Mouse (Mus musculus) NIH3T3 (cell line): ENCODE data around the gene Foxo3.

Experiments used
- DNase-seq: peaks from one replicate; pipeline ENCODE4 v3.0.0-alpha.2; 2012; ENCODE audit warnings: low read depth

Gene Foxo3

DNA sequence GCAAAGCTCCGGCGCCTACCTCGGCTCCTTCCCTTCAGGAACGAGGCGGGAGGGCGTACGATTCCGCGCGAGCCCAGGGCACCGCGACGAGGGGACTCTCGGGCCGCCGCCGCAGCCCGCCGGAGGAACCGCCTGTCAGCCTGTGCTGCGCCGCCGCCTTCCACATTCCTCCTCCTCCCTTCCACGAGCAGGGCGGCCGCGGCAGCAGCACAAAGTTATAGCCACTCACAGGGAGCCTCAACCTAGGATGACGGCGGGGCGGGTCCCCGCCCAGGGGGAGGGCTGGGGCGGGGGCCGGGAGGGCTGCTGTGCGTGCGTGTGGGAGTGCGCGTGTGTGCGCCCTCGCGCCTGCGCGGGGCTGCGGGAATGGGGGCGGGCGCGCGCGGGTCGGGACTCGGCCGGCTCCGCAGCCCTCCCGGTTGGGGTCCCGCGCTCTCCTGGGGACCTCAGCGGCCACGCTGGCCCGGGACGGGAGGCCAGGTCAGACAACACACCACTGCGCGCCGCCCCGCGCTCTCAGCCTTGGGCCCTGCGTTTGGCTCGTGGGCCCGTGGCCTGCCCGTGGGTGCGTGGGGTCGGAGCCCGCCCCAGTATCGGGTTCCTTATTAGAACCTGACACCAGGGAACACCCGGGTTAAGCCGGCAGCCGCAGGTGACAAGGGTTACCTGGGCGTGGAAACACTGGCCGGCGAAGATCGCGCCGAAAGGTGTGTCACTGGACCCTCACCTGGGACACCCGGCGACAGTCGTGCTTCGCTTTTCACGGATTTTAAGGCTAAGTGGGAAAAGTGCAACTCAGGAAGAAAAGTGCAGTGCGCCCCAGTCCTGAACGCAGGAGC lies at the start of gene Foxo3:
TSS of gene Foxo3 (minus strand) at position 249 of the 839 bp plus-strand sequence.
- peak; percentile 96 for DNase-seq

DNA sequence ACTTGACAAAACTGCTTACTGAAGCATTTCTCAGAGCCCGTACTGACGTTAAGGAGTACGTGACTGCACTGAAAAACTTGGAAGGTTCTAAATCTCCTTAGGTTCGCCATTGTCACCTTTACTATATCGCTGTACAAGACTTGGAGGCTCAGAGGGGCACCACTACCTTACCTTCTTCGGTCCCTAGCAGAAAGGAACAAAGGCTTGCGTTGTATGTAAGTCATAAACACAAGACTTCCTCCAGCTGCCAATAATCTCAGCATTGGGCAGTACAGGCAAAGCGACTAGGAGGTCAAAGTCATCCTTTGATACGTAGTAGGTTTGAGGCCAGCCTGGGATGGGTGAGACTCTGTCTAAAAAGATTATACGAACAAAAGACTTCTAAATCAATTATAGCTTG lies 48.8 kb upstream of the Foxo3 start:
- no peak for DNase-seq

DNA sequence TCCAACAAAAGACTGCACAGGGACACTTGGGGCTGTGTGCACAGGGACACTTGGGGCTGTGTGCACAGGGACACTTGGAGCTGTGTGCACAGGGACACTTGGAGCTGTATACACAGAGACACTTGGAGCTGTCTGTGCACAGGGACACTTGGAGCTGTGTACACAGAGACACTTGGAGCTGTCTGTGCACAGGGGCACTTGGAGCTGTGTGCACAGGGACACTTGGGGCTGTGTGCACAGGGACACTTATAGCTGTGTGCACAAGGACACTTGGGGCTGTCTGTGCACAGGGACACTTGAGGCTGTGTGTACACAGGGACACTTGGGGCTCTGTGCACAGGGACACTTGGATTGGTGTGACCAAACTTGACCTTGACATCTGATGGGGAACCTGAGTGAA lies 47.4 kb upstream of the Foxo3 start:
- no peak for DNase-seq

DNA sequence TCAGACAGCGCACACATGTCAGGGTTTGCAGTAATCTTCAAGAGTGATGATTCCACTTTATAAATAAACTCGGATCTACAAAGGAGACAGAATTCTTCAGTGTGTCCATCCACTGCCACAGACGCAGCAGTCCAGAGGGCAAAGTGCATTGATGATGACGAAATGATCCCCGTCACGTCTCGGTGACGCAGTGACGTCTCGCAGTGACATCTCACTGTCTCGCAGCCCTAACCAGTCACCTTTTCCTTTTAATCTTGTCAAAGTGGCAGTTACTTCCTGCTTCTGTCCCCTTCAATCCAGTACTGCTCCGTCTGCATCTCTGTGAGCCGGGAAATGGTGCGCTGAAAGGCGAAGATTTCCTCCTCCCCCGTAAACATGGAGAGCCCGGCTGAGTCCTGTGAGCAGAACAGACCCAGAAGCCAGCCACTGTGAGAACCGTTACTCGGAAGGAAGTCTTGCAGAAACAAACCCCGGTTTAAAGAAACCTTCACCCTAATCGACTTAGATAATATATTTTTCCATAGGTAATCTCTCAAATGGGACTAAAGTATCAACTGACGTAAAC lies 36.7 kb upstream of the Foxo3 start:
- no peak for DNase-seq

DNA sequence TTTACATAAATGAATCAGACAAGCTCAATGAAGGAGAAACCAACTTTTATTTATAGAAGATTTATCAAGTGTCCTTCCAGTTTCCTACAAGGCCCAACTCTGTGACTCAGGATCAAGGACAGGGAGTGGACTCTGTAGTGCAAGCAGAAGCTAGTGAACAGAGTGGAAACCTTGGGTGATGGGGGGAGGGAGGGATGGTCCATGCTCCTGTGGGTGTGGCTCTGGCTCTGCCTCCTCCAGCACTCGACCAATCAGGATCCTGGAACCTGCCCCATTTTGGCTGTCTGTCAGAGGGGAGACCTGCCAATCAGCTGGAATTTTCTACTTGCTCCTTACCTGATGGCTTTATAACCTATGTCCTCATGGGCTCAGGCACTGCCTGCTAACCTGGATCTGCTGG lies 36.0 kb upstream of the Foxo3 start:
- DNase-seq: no peak

DNA sequence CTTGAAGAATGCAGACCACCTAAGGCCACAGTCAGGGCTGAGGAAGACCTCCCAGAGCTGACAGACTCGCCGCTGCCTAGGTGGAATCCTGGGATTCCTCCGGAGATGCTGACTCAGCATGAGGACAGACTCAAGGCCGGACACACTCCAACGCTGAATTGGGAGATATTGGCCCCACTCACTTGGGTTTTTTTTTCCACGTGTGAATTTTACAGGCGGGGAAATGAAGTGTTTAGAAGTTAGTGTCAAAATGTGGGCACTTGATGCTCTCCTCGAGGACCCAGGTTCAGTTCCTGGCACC lies 32.1 kb upstream of the Foxo3 start:
- DNase-seq: no peak

DNA sequence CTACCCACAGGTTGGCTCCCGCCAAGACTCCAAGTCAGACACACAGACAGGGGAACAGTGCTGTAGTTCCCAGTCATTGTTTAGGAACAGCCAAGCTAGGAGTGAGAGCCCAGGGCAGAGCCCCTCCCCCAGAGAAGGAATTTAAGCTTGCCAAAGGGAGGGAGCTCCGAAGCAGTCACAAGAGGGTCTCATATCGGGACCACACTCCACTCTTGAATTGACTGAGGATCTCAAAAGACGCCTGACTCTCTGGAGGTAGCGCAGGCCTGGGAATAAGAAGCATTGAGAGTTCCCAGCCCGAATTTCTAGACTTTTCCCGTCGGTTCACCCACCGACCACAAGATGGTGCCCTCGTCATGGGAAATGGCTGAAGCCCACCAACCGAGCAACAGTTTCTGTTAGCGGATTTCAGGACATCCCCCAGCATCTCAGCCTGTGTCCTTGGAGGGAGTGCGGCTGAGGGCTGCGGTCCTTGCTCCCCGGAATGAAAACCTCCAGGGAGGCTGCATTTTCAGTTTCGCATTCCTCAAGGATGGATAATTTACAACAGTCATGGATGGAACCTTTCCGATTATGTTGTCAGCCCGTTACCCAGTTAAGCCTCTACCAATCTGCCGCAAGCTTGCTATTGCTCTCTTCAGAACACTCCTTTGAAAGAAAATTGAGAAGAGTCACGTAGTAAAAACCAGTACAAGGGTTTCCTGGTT lies 31.6 kb upstream of the Foxo3 start:
- peak; percentile 85 for DNase-seq

DNA sequence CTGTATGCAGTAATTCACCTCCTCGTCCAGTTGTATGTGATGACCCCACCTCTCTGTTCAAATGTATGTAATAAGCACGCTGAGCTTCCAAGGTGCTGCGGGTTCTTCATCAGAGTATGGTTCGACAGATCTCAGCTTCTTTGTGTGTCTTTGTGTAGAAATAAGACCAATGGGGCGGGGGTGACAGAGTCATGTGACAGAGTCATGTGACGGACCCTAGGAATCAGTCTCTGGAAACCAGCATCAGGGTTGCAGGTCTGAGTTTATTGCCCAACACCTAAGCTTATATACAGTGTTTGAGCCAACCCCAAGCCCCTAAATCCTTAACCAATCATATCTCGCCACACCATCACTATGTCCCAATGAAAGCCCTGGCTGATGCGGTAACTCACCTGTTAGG lies 29.9 kb upstream of the Foxo3 start:
- no peak for DNase-seq

DNA sequence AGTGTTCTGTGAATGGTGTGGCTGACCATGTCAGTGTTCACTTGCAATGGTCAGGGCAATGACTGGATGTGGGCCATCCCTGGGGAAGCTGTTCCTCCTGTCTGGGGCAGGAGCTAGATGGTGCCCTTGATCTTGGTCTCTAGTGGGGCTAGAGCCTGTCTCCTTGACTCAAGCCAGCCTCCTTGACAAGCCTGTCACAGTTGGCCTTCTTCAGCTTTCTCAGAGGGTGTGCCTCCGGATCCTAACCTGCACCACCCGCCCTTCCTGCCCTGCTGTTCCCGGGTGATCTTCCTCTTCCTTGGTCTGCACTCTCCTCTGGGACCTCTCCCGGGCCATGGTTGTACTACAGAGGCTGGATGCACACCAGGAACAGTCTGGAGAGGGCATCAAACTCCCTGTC lies 24.2 kb upstream of the Foxo3 start:
- no peak for DNase-seq

DNA sequence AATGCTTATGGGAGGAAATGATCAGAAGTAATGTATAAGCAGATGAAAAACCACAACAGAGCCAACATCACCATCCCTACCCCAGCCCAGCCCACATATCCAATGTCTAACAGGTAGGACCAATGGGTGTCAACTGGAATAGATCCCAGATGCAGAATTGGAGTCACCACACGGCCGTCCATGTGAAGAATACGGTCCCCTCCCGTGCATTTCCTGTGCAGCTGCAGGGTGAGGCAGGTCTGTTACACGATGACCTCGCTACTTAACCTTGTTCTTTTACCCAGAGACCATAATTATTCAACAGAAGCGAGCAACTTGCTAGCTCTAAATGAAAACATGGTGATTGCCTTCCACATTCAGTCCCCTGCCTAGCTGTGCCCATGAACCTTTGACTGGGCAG lies 23.4 kb upstream of the Foxo3 start:
- no peak for DNase-seq

DNA sequence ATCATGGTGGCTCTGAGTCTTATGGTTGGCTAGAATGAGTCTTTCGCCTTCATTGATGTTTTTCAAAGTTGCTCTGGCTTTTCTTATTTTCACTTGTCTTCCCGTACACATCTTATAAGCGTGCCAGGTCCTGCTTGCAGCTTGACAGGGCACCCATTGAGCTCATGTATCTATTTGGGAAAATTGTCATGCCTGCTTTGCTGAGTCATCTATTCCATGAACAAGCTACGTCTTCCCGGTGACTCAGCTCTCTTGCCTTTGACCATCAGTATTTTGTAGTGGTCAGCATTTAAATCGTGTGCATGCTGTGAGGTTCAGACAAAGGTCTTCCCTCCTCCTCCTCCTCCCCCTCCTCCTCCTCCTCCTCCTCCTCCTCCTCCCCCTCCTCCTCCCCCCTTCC lies 22.9 kb upstream of the Foxo3 start:
- DNase-seq: peak; percentile 73

DNA sequence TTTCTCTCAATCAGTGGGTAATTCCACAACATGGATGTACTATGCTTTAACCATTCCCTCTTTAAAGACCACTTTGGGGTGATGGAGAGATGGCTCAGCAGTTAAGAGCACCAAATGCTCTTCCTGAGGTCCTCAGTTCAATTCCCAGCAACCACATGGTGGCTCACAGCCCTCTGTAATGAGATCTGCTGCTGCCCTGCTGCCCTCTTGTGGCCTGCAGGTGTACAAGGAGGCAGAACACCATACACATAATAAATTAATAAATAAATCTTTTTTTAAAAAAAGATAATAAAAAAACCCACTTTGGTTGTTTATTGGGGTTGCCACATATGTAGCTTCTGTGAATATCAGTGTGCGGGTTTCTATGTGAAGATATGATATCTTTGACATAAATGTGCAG lies 21.4 kb upstream of the Foxo3 start:
- no peak for DNase-seq

DNA sequence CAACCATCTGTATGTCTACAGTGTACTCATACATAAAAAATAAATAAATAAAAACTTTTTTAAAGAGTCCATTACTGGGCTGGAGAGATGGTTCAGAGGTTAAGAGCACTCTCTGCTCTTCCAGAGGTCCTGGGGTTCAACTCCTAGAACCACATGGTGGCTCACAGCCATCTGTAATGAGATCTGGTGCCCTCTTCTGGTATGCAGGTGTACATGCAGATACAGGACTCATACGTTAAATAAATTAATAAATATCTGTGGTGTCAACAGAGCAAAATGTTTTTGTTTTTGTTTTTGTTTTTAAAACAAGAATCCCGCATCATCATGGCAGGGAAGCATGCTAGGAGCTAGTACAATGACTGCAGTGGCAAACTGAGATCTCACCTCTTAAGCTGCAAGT lies 20.6 kb upstream of the Foxo3 start:
- no peak for DNase-seq

DNA sequence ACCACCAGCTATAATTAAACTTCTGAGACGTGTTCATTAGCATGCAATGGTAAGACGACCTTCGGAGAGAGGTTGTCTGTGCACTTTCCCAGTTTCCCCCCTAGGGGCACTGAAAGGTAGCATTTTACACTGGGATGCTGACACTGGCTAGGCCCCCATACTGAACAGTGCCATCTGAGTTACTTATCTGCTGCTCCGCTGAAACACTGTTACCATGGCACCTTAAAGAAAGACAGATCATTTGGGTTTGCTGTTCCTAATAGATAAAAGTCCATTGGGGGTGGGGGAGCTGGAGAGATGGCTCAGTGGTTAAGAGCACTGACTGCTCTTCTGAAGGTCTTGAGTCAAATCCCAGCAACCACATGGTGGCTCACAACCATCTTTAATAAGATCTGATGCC lies 20.0 kb upstream of the Foxo3 start:
- no peak for DNase-seq

DNA sequence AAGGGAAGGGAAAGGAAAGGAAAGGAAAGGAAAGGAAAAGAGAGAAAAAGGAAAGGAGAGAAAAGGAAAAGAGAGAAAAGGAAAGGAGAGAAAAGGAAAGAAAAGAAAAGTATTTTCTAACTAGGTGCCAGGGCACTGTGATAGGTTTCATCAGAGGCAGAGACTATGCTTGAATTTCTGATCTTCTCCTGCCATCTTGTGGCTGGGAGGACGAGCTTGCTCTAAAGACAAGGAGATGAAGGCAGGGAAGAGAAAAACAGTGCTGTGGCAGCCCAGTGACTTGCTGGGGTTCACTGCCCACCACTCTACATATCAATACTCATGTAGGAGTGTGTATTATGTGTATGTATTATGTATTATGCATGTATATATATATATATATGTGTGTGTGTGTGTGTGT lies 18.5 kb upstream of the Foxo3 start:
- peak; percentile 90 for DNase-seq

DNA sequence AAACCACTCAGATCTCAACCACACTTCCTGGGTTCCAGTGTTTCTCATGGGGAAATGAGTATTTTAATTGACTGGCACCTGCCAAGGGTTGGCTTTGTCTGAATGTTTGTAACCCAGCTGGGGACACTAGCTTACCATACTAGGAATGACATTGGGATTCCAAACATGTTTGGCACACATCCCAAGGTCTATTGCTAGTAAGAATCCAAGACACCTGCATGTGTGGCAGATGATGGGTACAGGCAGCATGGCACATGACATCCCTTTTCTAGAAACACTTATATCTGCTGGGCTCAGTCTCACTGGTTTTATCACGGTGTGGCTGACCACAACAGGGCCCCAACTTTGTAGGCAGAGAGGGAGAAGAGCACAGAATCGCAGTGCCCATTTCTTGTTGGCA lies 17.8 kb upstream of the Foxo3 start:
- DNase-seq: no peak

DNA sequence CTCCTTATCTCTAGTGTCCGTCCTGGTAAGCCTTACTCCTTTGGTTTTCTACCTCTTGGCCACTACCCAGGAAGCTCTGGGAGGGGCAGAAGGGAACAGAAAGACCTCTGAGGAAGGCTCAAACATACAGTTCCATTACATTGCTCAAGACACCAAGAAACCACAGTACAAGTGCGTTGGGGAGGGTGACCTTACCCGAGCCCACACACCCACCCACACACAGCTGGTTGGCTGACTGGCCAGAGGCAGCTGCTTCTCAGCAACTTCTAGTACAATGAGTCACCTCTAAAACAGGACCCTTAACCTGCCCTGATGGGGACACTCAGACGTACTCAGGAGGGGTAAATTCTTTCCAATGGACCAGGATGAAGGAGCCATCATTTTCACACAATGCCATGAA lies 17.3 kb upstream of the Foxo3 start:
- DNase-seq: peak; percentile 54

DNA sequence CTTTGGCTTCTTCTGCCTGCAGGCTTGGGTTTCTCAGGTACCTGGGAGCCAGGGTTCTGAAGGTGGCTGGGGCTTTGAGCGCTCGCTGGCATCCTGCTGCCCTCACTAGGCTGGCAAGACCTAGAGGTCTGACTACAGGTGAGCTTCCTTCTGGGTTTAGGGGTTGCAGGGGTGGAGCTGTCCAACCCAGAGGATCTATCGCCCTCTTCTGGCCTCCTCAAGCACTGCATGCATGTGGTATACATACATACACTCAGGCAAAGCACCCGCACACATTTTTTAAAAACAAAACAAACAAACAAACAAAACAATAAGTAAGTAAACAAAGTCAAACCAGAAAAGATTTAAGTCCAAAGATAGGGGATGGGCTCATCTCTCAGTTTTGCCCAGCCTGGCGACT lies 14.8 kb upstream of the Foxo3 start:
- DNase-seq: peak; percentile 59

DNA sequence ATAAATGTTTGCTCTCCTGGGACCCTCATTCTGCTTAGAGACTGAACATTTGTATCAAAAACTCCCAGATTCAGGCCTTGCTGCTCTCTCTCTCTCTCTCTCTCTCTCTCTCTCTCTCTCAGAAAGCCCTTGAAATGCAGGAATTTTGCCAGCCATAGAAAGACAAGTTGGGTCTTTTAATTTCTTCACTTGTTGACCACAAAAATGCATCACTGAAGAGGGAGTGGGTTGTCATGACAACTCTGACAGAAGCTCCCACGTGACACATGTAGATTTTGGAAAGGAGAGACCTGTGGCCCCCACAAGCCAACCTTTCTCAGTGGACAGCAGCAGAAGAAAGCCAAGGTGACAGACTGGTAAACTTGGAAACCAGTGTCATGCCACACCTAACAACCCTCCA lies 11.1 kb upstream of the Foxo3 start:
- peak; percentile 23 for DNase-seq

DNA sequence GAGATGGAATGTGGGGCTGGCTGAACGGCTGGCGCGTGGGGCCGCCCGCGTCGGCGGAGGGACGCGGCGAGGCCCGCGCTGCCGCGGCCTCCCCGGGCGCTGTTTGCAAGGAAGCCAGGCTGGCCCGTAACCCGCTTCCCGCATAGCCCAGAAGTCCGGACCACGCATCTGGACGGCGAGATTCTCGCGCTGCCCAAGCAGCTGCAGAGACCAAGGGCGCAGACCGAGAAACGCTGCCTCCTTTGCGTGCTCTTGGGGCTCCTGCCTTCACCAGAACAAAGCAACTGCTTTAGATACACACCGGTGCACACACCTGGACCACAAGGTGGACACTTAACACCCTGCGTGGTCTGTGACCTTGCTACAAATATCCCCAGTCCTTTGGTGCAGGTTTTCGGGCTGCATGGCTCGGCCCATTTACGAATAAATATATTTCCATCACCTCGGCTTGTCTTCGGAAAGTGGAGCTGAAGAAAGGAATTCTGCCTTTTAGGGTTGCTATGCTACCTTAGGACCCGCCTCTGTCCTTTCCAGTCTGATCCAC lies 1.8 kb upstream of the Foxo3 start:
- no peak for DNase-seq

DNA sequence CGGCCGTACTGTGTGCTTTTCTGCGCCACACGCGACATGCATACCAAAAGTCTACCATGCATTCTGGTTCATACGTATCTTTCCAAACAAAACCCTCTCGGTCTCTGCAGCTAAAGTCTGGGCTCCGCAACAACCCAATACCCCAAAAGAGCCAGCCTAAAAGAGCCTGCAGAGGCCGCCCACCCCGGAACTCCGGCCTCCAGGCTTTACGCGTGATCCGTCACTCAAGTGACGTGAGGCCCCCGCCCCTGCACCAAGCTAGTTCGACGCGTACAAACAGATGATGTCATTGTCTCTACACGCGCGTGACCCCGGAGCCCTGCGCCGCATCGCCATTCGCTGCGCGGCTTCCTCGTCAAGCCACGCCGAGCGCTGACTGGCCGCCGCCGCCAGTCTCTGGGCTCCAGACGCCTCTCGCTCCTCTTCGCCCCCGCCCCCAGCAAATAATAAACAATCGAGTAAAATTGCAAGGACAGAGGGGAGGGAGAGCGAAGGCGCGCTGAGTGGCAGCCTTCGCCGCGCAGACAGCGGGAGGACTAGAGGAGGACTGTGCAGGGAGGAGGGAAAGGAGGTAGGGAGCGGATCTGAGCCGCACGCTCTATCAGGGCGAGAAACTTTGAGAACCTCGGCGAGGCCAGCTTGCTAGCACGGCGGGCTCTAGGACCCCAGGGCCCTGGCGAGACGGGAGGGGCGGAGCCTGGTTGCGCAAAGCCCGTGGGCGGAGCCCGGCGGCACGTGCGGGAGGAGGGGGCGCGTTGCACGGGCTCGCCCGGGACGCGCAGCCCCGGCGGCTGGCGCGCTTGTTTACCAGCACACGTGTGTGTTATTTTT lies 1.1 kb upstream of the Foxo3 start:
- DNase-seq: peak; percentile 99

DNA sequence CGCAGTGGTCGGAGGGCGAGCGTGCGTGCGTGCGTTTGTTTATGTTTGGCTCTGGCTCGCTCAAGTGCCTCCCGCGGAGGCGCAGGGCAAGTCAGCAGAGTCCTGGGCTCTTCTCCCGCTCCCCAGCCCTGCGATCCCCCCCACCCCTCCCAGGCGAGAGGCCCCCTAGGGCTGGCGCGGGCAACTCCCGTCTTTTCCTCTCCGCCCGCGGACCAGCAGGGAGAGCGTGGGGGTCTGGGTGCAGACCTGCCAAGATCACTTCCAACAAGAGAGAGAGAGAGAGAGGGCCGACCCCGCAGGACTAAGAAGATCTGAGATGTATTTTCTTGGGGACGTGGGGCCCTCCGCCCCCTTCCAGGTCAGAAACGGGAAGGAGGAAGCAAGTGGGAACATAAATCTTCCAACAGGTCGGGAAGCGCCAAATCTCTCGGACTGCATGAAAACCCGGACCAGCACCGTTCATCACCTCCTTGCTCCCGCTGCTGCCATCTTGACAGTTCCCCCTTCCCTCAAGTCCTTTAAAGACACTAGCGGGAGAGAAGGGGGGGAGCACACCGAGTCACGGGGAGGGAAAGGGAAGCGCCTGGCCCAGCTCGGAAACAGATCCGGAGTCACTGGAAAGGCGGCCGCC lies 569 bp downstream of the Foxo3 start:
- DNase-seq: peak; percentile 75
